Mouse (Mus musculus) gastrocnemius, postnatal 10 days (tissue): Measurements from ENCODE around the gene Itga6. TPM values are rescaled to one million over a fixed set of nuclear protein-coding genes. Genes with fewer than 3 reads are reported as not detected.

ENCODE experiments used
- DNase-seq: peaks from one replicate; pipeline ENCODE4 v3.0.0; 2021; ENCODE audit warnings: mixed read lengths
- total RNA-seq, 2 experiments: library from RNA; stranded (reverse); gene quantifications; 2 replicates each; pipeline ENCODE4 v1.2.3; 2021

Itga6 gene
- total RNA-seq, 2 experiments from 2014 or later: 46.4 to 50.3 TPM

DNA sequence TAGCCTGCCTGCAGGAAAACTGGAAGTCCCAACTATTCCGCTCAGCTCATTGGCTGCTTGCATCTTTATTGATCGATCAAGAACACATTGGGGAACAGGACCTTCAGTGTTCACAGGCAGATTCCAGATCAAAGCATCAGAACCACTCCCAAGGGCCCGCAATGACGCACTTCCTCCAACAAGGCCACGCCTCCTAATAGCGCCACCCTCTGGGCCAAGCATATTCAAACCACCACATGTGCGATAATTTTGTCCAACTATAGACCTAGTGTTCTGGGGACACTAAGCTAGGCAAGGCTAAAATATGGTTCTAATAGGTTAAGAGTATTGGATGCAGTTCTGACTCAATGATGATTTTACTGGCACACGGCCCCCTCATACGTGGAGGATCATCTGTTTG lies 15.7 kb downstream of the Itga6 start:
- DNase-seq: no peak

DNA sequence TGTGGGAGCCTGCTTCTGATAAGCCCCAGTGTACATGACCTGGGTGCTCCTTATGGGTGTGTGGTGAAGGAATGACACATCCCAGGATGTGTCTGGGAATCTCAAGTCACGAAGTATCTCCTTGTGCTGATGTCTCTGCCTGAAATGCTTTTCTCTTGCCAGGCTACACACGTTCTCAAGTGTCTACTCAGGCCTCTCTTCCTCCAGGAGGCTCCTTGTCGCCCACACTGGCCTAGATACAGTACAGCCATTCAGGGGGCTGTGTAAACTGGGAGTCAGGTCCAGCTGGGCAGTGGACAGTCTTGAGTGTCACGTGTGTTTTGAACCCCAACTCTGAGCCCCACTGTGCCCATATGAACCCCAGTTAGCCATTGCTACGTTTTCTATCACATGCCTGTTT lies 19.1 kb downstream of the Itga6 start:
- no peak for DNase-seq

DNA sequence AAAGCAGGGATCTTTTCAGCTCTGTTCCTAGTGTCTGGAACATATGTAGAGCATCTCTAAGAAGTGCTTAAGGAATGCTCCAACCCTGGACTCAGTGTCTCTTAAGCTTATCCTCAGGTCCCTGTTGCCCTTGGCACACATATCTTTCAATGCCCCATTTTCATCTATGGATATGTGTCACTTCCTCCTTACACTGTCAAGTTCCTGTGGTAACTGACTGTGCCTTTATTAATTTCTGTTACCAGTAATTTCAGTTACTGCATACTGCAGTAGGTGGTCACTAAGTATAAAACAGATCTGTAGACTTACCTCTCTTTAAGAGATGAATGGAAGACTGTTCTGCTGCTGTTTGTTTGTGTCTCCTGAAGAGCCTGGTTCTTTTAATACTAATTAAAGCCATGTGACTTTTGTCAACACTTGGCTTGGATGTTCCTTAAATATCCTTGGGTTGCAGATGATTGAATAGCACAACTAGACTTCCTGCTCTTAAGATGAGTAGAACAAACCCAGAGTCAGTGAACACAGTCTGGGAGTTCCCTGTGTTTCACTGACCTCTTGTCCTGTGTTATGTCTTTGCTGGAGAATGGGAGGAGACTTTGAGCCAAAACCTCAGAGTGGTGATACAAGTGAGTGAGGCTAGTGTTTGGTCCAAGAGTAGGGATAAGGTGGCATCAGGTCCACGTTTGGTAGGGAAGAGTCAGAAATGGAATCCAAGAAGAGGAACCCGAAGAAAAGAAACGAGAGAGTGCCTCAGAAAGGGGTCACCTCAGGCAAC lies 19.7 kb downstream of the Itga6 start:
- no peak for DNase-seq

DNA sequence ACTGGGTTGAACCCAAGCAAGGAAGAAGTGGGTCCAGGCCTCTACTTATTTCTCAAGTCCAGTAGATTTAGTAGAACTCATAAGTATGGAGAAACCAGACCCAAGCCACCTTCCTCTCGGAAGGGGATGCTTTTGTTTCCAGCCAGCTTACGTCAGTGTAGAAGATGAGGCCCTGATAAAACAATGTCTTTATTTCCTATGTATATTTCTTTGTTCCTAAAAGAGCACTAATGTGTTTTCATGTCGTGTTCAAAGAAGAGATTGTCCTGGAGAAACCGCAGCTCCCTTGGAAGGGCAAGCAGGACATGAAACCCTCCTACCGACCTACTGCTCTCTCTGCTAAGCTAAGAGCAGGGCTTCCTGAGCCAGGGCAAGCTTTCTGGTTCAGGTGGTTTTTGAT lies 20.6 kb downstream of the Itga6 start:
- DNase-seq: no peak

DNA sequence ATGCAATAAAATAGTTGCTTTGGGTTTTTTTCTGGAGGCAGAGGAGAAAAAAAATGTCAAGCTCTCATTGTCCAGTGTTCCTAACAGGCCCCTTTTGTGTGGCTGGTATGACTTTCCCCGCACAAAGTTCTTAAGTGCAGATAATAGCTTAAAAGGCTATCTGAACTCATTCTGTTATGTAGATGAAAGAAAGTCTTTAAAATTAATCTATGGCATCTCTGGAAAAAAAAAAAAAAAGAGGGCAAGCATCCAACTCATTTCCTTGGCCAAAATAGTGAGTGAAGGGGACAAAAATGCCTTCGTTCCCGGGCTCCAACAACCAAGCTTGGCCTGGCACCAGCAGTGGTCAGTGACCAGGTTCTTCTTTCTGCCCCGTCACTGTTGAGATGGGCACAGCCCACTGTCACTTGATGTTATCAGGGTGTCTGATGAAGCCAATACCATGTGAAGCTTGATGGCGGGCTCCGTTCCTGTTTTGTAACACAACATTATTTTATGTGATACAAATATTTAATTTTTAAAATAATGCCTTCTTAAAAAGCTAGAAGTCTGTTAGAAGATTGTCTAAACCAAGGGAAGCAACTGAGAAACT lies 21.7 kb downstream of the Itga6 start:
- DNase-seq: no peak

DNA sequence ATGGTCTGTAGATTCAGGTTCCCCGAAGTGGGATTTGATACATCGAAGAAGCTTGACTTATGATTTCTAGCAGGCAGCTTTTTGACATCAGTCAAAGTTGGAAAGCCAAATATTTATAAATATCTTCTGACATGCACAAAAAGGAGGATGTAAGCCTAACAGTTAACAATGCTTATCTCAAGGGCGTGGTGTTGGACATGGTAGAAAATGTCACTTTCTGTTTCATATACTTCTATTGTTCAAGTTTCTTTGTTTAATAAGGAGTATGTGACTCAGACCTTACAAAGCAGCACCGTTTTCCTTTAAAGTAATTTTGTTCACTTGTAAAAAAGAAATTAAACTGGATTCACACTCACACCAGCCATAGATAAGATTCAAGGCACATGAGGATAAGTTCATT lies 26.3 kb downstream of the Itga6 start:
- no peak for DNase-seq

DNA sequence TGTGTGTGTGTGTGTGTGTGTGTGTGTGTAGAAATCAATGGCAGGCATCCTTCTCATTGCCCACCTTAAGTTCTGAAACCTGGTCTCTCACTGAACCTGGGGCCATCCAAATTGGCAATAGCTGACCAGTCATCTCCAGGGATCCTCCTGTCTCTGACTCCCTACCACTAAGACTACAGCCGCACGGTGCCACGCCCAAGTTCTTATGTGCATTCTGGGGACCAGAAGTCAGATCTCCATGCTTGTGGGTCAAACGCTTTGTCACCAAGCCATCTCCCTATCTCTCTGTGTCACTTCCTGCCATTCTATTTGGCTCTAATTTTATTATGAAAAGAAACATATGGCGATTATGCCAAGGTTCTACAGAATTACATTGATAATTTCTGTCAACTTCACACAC lies 28.3 kb downstream of the Itga6 start:
- DNase-seq: no peak

DNA sequence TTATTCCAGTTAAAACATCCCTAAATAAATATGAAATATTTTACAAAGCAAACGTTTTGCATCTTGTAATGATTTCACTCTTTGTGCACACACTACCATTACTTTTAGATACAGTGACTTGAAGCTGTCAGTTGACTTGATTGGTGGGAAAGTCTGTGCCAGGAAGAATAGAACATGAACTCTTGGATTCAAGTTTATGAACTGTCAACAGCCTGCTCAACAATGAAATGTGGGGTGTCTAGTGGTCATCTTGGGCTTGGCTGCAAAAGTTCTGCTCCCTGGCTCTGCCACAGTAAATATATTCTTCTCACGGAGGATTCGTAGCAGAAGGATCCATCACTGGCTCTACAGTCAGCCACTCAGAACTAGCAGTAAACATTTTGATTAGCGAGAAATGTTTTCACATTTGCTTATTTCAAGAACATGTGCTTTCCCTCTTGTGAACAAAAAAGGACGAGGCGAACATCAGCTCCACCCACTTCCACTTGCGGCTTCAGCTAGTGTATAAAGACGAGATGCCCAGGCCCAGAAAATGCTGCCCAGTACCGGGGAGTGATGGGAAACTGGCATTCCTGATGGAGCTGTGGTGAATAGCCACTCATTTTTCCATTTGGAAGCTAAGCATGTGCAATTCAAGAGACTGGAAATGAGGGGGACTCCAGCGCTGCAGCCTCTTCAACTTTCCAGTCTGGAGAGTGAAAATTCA lies 29.0 kb downstream of the Itga6 start:
- no peak for DNase-seq

DNA sequence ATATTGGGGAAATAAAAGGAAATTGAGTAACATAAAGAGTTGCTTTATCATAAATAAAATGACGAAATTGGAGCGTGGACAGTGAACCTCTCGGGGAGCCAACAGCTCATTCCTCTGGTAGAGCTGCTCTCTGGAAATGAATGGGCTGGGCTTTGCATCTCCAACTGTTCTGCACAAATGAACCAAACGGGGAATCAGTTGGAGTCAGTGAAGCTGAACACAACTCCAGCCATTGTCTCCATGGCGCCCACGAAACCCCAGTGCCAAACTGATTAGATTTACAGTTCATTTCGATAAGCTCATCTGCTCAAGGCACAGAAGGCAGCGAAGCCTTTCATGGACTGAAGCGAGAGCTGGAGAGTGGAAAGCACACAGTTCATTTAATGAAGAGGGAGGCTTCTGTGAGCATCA lies 29.8 kb downstream of the Itga6 start:
- DNase-seq: no peak

DNA sequence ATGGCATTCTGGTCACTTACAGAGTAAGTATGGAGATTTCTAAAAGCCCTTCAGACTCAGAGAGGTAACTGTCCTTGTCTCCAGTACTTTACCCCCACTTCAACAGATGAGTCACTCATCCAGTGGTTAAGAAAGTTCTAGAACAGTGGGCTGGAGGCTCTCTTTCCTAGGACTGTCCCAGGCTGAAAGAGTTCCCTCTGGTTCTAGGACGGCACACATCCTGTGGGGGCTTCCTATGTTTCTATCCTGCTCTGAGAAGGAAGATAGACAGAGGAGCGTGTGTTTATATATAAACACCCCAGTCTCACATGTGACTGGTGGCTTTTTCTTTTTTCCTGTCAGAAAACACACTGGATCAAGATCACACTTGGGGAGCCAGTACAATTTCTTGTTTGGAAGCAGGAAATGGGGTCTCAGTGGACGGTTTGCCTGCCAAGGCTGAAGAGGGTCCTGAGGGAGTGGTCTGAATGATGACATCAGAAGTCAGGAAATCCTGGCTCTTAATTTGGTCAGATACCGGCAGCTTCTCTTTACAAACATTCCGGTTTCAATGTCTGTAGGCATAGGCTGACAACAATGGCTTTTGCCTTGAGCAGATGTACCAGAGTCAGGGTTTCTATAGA lies 34.0 kb downstream of the Itga6 start:
- no peak for DNase-seq

DNA sequence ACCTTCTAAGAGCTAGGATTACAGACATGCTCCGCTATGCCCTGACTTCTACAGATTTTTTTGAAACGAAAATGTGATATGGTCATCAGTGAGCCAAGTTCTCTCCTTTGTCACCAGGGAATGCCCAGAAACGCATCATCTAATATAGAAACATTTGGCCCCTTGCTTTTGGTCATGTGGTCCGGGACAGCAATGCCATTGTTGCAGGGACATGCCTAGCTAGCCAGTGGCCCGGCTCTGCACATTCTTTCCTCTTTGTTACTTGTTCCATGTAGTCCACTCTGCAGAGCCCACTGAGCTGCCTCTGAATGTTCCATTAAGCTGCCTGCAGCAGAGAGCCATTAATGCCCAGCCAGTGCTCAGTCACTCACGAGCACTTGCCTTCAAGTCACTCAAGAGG lies 34.6 kb downstream of the Itga6 start:
- DNase-seq: no peak

DNA sequence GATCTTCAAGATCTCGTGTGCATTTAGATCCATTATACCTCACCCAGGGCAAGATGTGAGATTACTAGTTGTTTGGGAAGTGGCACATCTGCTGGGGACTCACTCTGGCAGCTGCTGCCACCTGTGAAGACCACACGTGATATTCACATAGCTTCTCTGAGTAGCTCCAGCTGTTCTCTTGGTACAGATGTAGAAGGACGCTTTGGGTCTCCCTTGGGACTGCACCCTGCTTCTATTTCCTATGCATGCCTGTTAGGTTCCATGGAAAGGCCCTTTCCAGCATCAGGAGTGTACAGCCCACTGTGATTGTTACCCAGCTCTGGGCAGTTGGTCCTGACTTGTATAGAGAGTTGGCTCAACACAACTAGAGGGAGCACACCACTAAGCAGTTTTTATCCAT lies 39.8 kb downstream of the Itga6 start:
- DNase-seq: no peak

DNA sequence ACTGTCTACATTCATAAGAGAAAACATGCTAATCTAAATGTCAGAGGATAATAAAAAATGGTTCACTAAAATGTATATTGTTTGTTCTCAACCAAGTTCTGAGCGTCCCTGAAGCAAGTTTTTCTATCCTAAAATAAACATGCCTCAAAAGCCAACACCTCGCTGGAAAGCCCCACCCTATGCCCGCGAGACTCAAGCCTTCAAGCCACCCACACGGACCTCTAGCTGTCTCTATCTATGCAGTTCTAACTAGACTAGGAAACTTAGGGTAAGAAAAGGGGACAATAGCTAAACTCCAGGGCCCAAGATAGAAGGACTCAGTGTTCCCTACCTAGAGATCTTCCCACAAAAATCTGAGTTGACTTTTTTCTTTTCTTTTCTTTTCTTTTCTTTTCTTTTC lies 40.6 kb downstream of the Itga6 start:
- no peak for DNase-seq

DNA sequence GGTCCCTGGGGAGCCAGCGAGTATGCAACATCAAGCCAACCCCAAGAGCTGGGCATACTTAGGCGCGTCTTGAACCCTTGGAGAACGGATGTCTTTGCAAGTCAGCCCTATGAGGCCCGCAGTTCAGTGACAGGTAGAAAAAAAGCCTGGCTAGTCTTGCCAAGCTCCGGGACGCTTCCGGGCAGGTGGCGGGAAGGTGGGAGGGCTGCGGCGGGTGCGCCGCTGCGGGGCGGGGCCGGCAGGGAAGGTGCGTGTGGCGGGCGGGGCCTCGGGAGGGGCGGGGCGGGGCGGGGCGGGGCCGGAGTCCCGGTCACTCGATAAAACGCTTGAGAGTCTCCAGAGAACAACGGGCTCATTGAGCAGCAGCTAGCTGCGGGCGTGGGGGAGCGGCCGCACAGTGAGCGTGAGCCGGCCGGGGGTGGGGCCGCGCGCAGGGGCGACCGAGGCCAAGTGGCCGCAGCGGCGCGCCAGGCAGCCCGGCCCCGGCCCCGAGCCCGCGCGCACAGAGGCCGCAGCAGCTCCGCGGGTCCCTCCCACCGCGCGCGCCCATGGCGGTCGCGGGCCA lies 41.3 kb downstream of the Itga6 start:
- peak; percentile 55 for DNase-seq

DNA sequence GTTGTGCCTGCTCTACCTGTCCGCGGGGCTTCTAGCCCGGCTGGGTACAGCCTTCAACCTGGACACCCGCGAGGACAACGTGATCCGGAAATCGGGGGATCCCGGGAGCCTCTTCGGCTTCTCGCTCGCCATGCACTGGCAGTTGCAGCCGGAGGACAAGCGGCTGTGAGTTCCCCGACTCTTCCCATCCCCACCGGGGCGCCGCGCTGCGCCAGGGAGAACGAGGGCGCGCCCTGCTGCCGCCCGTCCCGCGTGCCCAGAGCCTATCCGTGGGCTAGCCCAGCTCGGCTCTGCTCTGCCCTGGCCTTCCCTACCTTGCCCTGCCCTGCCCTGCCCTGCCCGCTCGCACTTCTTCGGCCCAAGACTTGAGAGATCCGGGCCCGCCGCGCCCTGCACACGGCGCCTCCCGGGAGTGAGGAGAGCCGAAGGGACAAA lies 41.8 kb downstream of the Itga6 start:
- DNase-seq: peak; percentile 50

DNA sequence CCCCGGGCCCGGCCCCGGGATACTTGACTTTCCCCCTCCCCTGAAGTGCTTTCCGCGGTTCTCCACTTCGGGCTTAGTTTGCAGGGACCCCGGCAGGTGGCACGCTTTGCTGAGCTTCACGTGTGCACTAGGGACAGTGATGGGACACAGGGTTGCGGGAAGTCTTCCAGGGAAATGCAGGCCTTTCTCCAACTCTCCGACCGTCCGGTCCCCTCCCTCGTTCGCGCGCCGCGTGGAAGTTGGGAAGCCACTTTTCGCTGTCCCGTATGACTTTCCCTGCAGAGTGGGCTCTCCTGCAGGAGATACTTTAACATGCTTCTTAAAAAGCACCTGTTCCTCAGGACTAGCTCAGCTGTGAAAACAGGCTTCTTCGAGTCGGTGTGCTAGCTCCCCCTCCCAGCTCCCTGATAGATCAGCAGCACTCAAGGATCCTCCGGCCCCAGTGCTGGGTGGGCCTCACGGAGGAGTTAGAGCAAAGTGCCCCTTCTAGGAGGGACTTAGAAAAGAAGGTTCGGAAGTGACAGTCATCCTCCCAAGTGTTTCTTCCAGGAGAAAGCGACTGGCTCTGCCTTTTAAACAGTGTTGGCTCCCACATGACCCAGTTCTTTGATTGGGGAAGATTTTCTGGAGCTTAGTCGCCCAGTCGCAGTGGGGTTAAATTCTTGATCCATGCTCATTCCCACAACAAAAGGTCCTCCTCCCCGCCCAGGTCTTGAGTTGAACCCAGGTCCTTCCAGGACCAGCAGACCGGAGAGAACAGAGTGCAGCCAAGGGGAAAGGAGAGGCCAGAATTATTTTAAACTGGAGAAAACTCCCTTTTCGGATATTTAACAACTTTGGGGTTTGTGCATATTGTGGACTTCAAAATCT lies 42.4 kb downstream of the Itga6 start:
- DNase-seq: peak; percentile 24

DNA sequence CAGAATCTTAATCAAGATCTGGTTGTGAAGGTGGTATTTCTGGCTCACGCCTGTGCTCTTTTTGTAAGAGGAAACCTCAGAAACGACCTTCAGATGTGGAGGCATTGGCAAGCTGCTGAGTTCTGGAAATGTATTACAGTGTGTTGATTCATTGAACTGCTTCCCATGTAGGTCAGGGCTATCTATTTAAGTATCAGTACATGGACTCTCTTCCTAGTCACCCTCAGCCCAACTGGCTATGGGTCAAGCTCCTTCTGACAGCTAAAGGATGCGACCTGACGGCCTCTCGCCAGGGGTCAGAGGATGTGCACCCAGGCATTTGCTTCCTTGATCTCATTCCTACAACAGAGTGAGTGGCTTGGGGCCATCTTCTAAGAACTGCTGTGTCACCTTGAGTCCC lies 45.3 kb downstream of the Itga6 start:
- no peak for DNase-seq

DNA sequence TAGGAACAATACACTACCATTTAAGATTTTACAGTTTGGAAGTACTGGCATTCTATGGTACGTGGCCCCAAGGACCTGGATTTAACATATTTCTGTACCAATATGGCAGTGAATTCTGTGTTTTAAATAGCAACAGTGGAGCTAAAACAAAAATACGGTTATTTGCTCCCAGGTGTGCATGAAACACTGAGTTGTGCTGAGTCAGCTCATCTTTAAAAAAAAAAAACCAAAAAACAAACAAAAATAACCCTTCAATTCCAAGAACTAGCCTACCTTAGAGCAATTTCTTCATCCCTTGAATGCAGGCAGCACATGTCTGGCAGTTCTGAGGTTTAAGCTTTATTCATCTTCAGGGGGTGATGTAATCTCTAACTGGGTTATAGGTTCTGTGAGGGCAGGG lies 45.8 kb downstream of the Itga6 start:
- DNase-seq: no peak

DNA sequence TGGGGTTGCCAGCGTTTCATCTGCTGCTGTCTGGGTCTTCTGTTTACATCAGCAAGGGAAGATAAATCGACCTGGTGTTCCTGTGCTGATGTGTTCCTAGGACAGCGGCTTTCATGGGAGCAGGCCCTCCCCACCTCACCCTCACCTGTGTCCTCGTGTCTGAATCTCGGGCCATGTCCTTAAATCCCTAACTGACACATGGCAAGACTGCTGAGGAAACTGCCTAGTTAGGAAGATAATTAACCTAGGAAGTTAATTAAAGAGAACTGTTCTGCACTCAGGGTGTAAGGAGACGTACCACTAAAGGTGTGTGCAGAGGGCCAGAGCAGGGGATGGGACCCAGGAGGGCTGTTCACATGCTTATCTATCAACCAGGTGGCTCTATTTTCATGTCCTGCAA lies 48.7 kb downstream of the Itga6 start:
- DNase-seq: no peak

DNA sequence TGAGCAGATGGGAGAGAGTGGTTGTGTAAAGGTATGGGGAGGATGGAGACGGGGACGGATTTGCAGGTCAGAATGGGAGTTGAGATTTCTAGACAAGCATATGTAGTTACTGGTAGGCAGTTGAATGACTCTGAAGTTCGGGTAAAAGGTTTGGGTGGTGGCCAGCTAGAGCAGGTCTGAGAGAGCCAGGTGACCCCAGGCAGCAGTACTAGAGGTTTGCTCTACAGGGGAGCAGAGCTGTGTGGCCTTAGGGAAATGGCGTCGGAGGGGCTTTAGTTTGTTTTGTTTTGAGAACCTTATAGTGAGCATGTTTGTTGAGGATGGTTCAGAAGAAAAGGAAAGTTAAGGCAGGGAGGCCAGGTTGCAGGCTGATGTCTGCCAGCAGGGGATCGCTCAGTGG lies 51.4 kb downstream of the Itga6 start:
- DNase-seq: no peak

DNA sequence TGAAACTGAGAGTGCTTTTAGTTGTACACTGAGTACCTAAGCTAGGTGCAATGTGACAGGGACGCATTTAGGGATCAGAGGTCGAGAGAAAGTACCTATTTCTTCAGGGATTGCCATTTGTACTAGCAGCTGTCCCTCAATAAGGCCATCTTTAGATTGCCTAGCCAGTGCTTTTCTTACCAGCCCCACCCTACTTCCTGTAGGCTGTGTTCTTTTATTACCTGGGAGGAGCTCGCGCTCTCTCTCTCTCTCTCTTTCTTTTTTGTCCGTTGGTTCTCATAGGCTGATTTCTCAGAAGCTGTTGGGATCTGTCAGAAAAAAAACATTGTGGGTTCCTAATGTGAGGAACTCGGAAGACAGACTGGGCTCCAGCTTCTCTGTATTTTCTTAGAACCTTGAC lies 55.4 kb downstream of the Itga6 start:
- DNase-seq: no peak

DNA sequence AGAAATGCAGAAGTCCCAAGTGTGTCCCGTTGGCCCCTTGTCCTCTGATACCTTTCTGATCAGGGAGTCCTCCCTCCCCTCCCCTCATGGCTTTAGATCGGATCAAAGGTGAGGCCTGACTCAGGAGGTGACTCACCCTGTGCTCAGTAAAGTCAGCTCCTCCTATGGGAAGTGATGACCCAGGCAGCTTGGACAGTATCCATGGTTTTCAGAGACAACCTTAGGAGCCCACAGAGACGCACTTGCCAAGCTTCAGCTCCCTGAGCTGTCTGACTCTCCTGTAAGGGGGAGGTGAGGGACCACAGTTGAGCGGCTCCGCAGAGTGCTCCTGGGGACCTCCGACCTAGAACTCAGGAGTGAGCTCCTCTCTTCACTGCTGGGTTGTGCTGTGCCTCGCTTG lies 56.3 kb downstream of the Itga6 start:
- no peak for DNase-seq
